Comparison of ENCODE assay signal across 8 mouse cellular contexts in genomic region chr2:34965293-34965692, GRCm38 (mm10). TPM values are rescaled to one million over a fixed set of nuclear protein-coding genes. Genes with fewer than 3 reads are reported as not detected.
A peak's percentile ranks its signal among the peaks of the same experiment; 100 is the strongest.
DNase-seq lines count a peak whose midpoint lies in the region; TF ChIP-seq lines count a peak whose summit lies in the region.

No protein-coding gene starts in this region.

- no peaks in the 10 kb centered on the region for H3K36me3 ChIP-seq in embryonic facial prominence, embryonic 10.5 days (replicated peaks)
- no peaks in the 10 kb centered on the region for H3K36me3 ChIP-seq in limb, embryonic 10.5 days
- H3K36me3 ChIP-seq in small intestine, adult 2 months (ENCODE audit: control insufficient read depth, insufficient read depth, low read length), result no peaks in the 10 kb centered on the region

- peak; percentile 59 to 61 for DNase-seq in lung, adult 18-20 months
- DNase-seq in lung, adult 2 months, result no peak
- DNase-seq in embryonic facial prominence, embryonic 10.5 days (ENCODE audit: low spot score), result peak; percentile 70
- DNase-seq in limb, embryonic 10.5 days (ENCODE audit: low spot score), result peak; percentile 68
- DNase-seq in adipocyte (ENCODE audit: low spot score), result no peak
- no peak for DNase-seq in gastrocnemius, adult 18-20 months (ENCODE audit: low spot score)
- DNase-seq in cerebellum, adult 18-20 months, result no peak

- H3K4me1 ChIP-seq in lung, adult 2 months (ENCODE audit: control insufficient read depth, insufficient read depth, low read length), result no peaks in the 10 kb centered on the region; the same call in 1 of the 2 replicates
- H3K4me1 ChIP-seq in embryonic facial prominence, embryonic 10.5 days, result peaks cover 23% of the 10 kb centered on the region
- H3K4me1 ChIP-seq in limb, embryonic 10.5 days, result peaks cover 27% of the 10 kb centered on the region
- H3K4me1 ChIP-seq in small intestine, adult 2 months (ENCODE audit: control insufficient read depth, insufficient read depth, insufficient read length, low read length), result peaks cover 14% of the 10 kb centered on the region

- TF ChIP-seq CTCF in lung, adult 2 months (IDR thresholded peaks at IDR 0.05; ENCODE audit: insufficient read depth, low read length), result no peak
- TF ChIP-seq CTCF in small intestine, adult 2 months (IDR thresholded peaks at IDR 0.05; ENCODE audit: extremely low read depth, insufficient read length, insufficient replicate concordance, low read depth, low read length), result no peak

- no peaks in the 10 kb centered on the region for H3K9me3 ChIP-seq in embryonic facial prominence, embryonic 10.5 days
- no peaks in the 10 kb centered on the region for H3K9me3 ChIP-seq in limb, embryonic 10.5 days (replicated peaks)

- WGBS in lung, adult 2 months, result 26% methylated on average over 9 of the region's 9 CpGs
- 37% methylated on average over 9 of the region's 9 CpGs for WGBS in embryonic facial prominence, embryonic 10.5 days
- WGBS in limb, embryonic 10.5 days, result 31% methylated on average over 9 of the region's 9 CpGs
- WGBS in small intestine, adult 2 months, result 27% methylated on average over 9 of the region's 9 CpGs

- no peak overlapping the region for H3K4me3 ChIP-seq in lung, adult 2 months (replicated peaks; ENCODE audit: extremely low read depth, low read depth, low read length)
- peak overlapping the region; percentile 24 for H3K4me3 ChIP-seq in embryonic facial prominence, embryonic 10.5 days
- peak overlapping the region; percentile 16; the same call in 1 of the 2 replicates for H3K4me3 ChIP-seq in limb, embryonic 10.5 days
- no peak overlapping the region for H3K4me3 ChIP-seq in small intestine, adult 2 months (ENCODE audit: low read depth, low read length)

- no peak; the same call in 1 of the 2 replicates for TF ChIP-seq POLR2A in lung, adult 2 months (IDR thresholded peaks at IDR 0.05; ENCODE audit: borderline replicate concordance, extremely low read depth, low read depth, low read length)
- TF ChIP-seq POLR2A in small intestine, adult 2 months (IDR thresholded peaks at IDR 0.05; ENCODE audit: low read depth, low read length), result no peak

- H3K27ac ChIP-seq in embryonic facial prominence, embryonic 10.5 days (replicated peaks), result no peak overlapping the region
- peak overlapping the region; percentile 17; the same call in 1 of the 2 replicates for H3K27ac ChIP-seq in limb, embryonic 10.5 days
- H3K27ac ChIP-seq in small intestine, adult 2 months (ENCODE audit: insufficient read depth, low read depth, low read length), result peak overlapping the region; percentile 28; the same call in 1 of the 2 replicates

- peaks cover 14% of the 10 kb centered on the region for H3K27me3 ChIP-seq in embryonic facial prominence, embryonic 10.5 days (replicated peaks; ENCODE audit: low read depth, poor library complexity, severe bottlenecking)
- peaks cover 21% of the 10 kb centered on the region for H3K27me3 ChIP-seq in limb, embryonic 10.5 days (ENCODE audit: low read depth, poor library complexity, severe bottlenecking)
- H3K27me3 ChIP-seq in small intestine, adult 2 months (ENCODE audit: control insufficient read depth, insufficient read depth, low read length), result no peaks in the 10 kb centered on the region

RNA-seq across cellular contexts. Expression of gene Traf1, which starts 3.7 kb away (rescaled TPM):
- 52.3 and 59.6 TPM in 2 replicates for polyA plus RNA-seq in lung, adult 2 months (2012; rRNA removed)
- polyA plus RNA-seq in embryonic facial prominence, embryonic 10.5 days (2016; fragmentation: Nextera tagmentation; extraction: Ambion mirVana), result 0.34 and 0.38 TPM in 2 replicates
- polyA plus RNA-seq in limb, embryonic 10.5 days (2016; fragmentation: Nextera tagmentation; extraction: Ambion mirVana), result not detected in 2 replicates
- polyA plus RNA-seq in small intestine, adult 2 months (2012; rRNA removed), result 3.8 and 6.1 TPM in 2 replicates
- under 1 TPM; 0.30 to 0.97 TPM for total RNA-seq in gastrocnemius, adult 18-20 months (2021)

RNA-seq across cellular contexts. Expression of gene Phf19, which starts 51.5 kb away (rescaled TPM):
- polyA plus RNA-seq in lung, adult 2 months (2012; rRNA removed), result 1.1 and 1.5 TPM in 2 replicates
- polyA plus RNA-seq in embryonic facial prominence, embryonic 10.5 days (2016; fragmentation: Nextera tagmentation; extraction: Ambion mirVana), result 1.1 and 1.8 TPM in 2 replicates
- polyA plus RNA-seq in limb, embryonic 10.5 days (2016; fragmentation: Nextera tagmentation; extraction: Ambion mirVana), result 0.50 and 0.60 TPM in 2 replicates
- 0.51 and 1.4 TPM in 2 replicates for polyA plus RNA-seq in small intestine, adult 2 months (2012; rRNA removed)
- total RNA-seq in gastrocnemius, adult 18-20 months (2021), result under 1 TPM; 0.59 to 0.71 TPM

Comparison
In these comparisons a context has a peak if more than half of its experiments do, and no peak if none do; other contexts are left out.
1. DNase-seq: peak in lung, adult 18-20 months (2 of 2), embryonic facial prominence, embryonic 10.5 days (single experiment) and limb, embryonic 10.5 days (single experiment); none in lung, adult 2 months (single experiment), adipocyte (single experiment), gastrocnemius, adult 18-20 months (single experiment) and cerebellum, adult 18-20 months (0 of 2).
2. H3K4me3 ChIP-seq: peak in embryonic facial prominence, embryonic 10.5 days (single experiment) and limb, embryonic 10.5 days (single experiment); none in lung, adult 2 months (single experiment) and small intestine, adult 2 months (single experiment).